Mouse (Mus musculus) forebrain, embryonic 11.5 days (tissue): ENCODE results near the gene Socs3. TPM values are rescaled to one million over a fixed set of nuclear protein-coding genes. Genes with fewer than 3 reads are reported as not detected.

ENCODE experiments used
- ATAC-seq: fragments of 200-750 bp; cut with Nextera tagmentation; replicated peaks from 2 replicates; pipeline ENCODE4 v1.8.0; 2017; ENCODE audit warnings: moderate TSS enrichment; ENCODE audit not compliant: low FRiP score
- DNase-seq: peaks from one replicate; pipeline ENCODE4 v3.0.0-alpha.2; 2017; ENCODE audit warnings: low spot score
- H3K27ac ChIP-seq: fragments of 300-500 bp; sonication (generic); 2 replicates; pipeline ENCODE4 v1.5.1; 2014; ENCODE audit warnings: low read depth, low read length
- H3K27me3 ChIP-seq: fragments of 300-500 bp; sonication (generic); 2 replicates; pipeline ENCODE4 v1.6.1; 2014; ENCODE audit warnings: mild to moderate bottlenecking, low read length, mixed read lengths; ENCODE audit not compliant: control insufficient read depth, insufficient read depth
- H3K36me3 ChIP-seq: fragments of 300-500 bp; sonication (generic); 2 replicates; pipeline ENCODE4 v1.6.1; 2014; ENCODE audit warnings: mild to moderate bottlenecking, low read length, moderate library complexity, mixed read lengths; ENCODE audit not compliant: control insufficient read depth, insufficient read depth
- H3K4me1 ChIP-seq: fragments of 300-500 bp; sonication (generic); replicated peaks from 2 replicates; pipeline ENCODE4 v1.6.1; 2014; ENCODE audit warnings: low read length, mixed read lengths; ENCODE audit not compliant: control insufficient read depth, insufficient read depth
- H3K4me2 ChIP-seq: fragments of 300-500 bp; sonication (generic); 2 replicates; pipeline ENCODE4 v1.6.1; 2014; ENCODE audit warnings: low read depth, mild to moderate bottlenecking, low read length, moderate library complexity, mixed read lengths; ENCODE audit not compliant: severe bottlenecking
- H3K4me3 ChIP-seq: fragments of 300-500 bp; sonication (generic); 2 replicates; pipeline ENCODE4 v1.5.1; 2014; ENCODE audit warnings: low read depth, low read length
- H3K9ac ChIP-seq: fragments of 300-500 bp; sonication (generic); 2 replicates; pipeline ENCODE4 v1.6.1; 2014; ENCODE audit warnings: low read length
- H3K9me3 ChIP-seq: fragments of 300-500 bp; sonication (generic); 2 replicates; pipeline ENCODE4 v1.6.1; 2016; ENCODE audit warnings: low read length, mixed read lengths; ENCODE audit not compliant: control insufficient read depth
- WGBS: fragments of 180-500 bp; shearing (Covaris S2); extraction: QIAGEN DNeasy Blood & Tissue Kit; methylation state at CpG from one replicate; pipeline ENCODE4 v1.1.7; 2014; 5-methylcytosine and 5-hydroxymethylcytosine counted together
- polyA plus RNA-seq: library from polyadenylated mRNA; unstranded; fragments of >200 nt; fragmentation: Nextera tagmentation; extraction: Ambion mirVana; gene quantifications from 2 replicates; pipeline ENCODE4 v1.2.1, GENCODE M21; 2014

The Socs3 gene
- polyA plus RNA-seq, 1 experiment from 2014 or later: 5.9 TPM

GRCm38 (mm10) chr11:117946996-117947419, 22.8 kb downstream of the Socs3 start:
- Histone ChIP-seq H3K4me2 (no peak overlapping the region), H3K36me3 (no peaks in the 10 kb centered on the region), H3K27ac (no peak overlapping the region), H3K9me3 (no peaks in the 10 kb centered on the region), H3K4me1 (peaks cover 8% of the 10 kb centered on the region; the same call in 1 of the 2 replicates), H3K27me3 (no peaks in the 10 kb centered on the region), H3K9ac (no peak overlapping the region), H3K4me3 (no peak overlapping the region)
- DNase-seq (no peak), ATAC-seq (no peak)
- 78% methylated on average over 10 of the region's 10 CpGs for WGBS

- Histone ChIP-seq H3K27me3 (no peaks in the 10 kb centered on the region), H3K4me1 (peaks cover 11% of the 10 kb centered on the region; the same call in 1 of the 2 replicates), H3K9ac (no peak overlapping the region), H3K4me3 (no peak overlapping the region), H3K36me3 (no peaks in the 10 kb centered on the region), H3K9me3 (no peaks in the 10 kb centered on the region), H3K4me2 (no peak overlapping the region), H3K27ac (no peak overlapping the region)
- DNase-seq: no peak
- WGBS: 87% methylated on average over 11 of the region's 11 CpGs
- ATAC-seq: no peak
These were observed 23.5 kb downstream of the Socs3 start for GRCm38 (mm10) chr11:117946195-117946979.

GRCm38 (mm10) chr11:117941848-117942247, 28.0 kb downstream of the Socs3 start:
- H3K9me3 ChIP-seq: no peaks in the 10 kb centered on the region
- no peaks in the 10 kb centered on the region for H3K36me3 ChIP-seq
- WGBS: 11% methylated on average over 4 of the region's 4 CpGs
- DNase-seq (no peak), ATAC-seq (no peak)
- H3K9ac ChIP-seq: no peak overlapping the region
- no peak overlapping the region for H3K27ac ChIP-seq
- H3K4me1 ChIP-seq: peaks cover 21% of the 10 kb centered on the region
- no peak overlapping the region for H3K4me2 ChIP-seq
- no peak overlapping the region for H3K4me3 ChIP-seq
- no peaks in the 10 kb centered on the region for H3K27me3 ChIP-seq

- no peak overlapping the region for H3K4me2 ChIP-seq
- H3K27ac ChIP-seq: no peak overlapping the region
- no peak overlapping the region for H3K4me3 ChIP-seq
- peaks cover 21% of the 10 kb centered on the region for H3K4me1 ChIP-seq
- no peak for DNase-seq
- WGBS: 83% methylated on average over 8 of the region's 8 CpGs
- ATAC-seq: no peak
- H3K36me3 ChIP-seq: no peaks in the 10 kb centered on the region
- no peak overlapping the region for H3K9ac ChIP-seq
- no peaks in the 10 kb centered on the region for H3K27me3 ChIP-seq
- H3K9me3 ChIP-seq: no peaks in the 10 kb centered on the region
These were observed 28.5 kb downstream of the Socs3 start for GRCm38 (mm10) chr11:117941325-117941834.

GRCm38 (mm10) chr11:117940881-117941280, 29.0 kb downstream of the Socs3 start:
- Histone ChIP-seq H3K4me2 (no peak overlapping the region), H3K9ac (no peak overlapping the region), H3K9me3 (no peaks in the 10 kb centered on the region), H3K36me3 (no peaks in the 10 kb centered on the region), H3K4me1 (peaks cover 26% of the 10 kb centered on the region), H3K27me3 (no peaks in the 10 kb centered on the region), H3K4me3 (no peak overlapping the region), H3K27ac (no peak overlapping the region)
- ATAC-seq (no peak), DNase-seq (no peak)
- 88% methylated on average over 6 of the region's 6 CpGs for WGBS

- H3K27ac ChIP-seq: peak overlapping the region; percentile 63
- H3K27me3 ChIP-seq: no peaks in the 10 kb centered on the region
- peak overlapping the region; percentile 20; the same call in 1 of the 2 replicates for H3K9ac ChIP-seq
- H3K4me2 ChIP-seq: peak overlapping the region; percentile 24; the same call in 1 of the 2 replicates
- no peak overlapping the region for H3K4me3 ChIP-seq
- H3K36me3 ChIP-seq: no peaks in the 10 kb centered on the region
- ATAC-seq (peak; percentile 92), DNase-seq (peak; percentile 88)
- peaks cover 29% of the 10 kb centered on the region for H3K4me1 ChIP-seq
- H3K9me3 ChIP-seq: no peaks in the 10 kb centered on the region
- under 1% methylated on average over 7 of the region's 7 CpGs for WGBS
These were observed 30.0 kb downstream of the Socs3 start for GRCm38 (mm10) chr11:117939741-117940285.

GRCm38 (mm10) chr11:117939004-117939730, 30.7 kb downstream of the Socs3 start:
- H3K36me3 ChIP-seq: no peaks in the 10 kb centered on the region
- no peak for ATAC-seq
- no peaks in the 10 kb centered on the region for H3K9me3 ChIP-seq
- H3K4me3 ChIP-seq: no peak overlapping the region
- no peak for DNase-seq
- H3K4me2 ChIP-seq: peak overlapping the region; percentile 24; the same call in 1 of the 2 replicates
- H3K27me3 ChIP-seq: no peaks in the 10 kb centered on the region
- H3K9ac ChIP-seq: peak overlapping the region; percentile 20; the same call in 1 of the 2 replicates
- peaks cover 29% of the 10 kb centered on the region for H3K4me1 ChIP-seq
- H3K27ac ChIP-seq: peak overlapping the region; percentile 63
- 25% methylated on average over 4 of the region's 4 CpGs for WGBS

- H3K27ac ChIP-seq: no peak overlapping the region
- ATAC-seq: no peak
- H3K27me3 ChIP-seq: peaks cover 6% of the 10 kb centered on the region
- peaks cover 35% of the 10 kb centered on the region for H3K4me1 ChIP-seq
- no peak for DNase-seq
- H3K9ac ChIP-seq: no peak overlapping the region
- H3K4me3 ChIP-seq: no peak overlapping the region
- no peak overlapping the region for H3K4me2 ChIP-seq
- WGBS: 48% methylated on average over 8 of the region's 8 CpGs
- H3K9me3 ChIP-seq: no peaks in the 10 kb centered on the region
- no peaks in the 10 kb centered on the region for H3K36me3 ChIP-seq
These were observed 33.6 kb downstream of the Socs3 start for GRCm38 (mm10) chr11:117936202-117936601.
